Mouse (Mus musculus) stomach, postnatal 0 days (tissue): ENCODE results near the gene Prl3b1.

Experiments
- CTCF ChIP-seq: IDR thresholded peaks from 2 replicates; pipeline ENCODE4 v1.5.1; 2016; ENCODE audit warnings: antibody characterized with exemption, low read depth, mild to moderate bottlenecking, moderate library complexity
- EP300 ChIP-seq: optimal IDR thresholded peaks from 2 replicates; pipeline ENCODE3; 2016; ENCODE audit warnings: antibody characterized with exemption

- no peak for TF ChIP-seq CTCF
- no peak for TF ChIP-seq EP300
Observed at GRCm38 (mm10) chr13:27196359-27196758, 45.3 kb upstream of the Prl3b1 start, which contains the start of gene Prl3c1.
